Mouse (Mus musculus) embryonic facial prominence, embryonic 10.5 days (tissue): ENCODE measurements at regions not wholly inside any gene's neighbourhood (a gene's known extent, or its start where the extent isn't known, plus 50 kb on each side); places are given as distances from the start of the nearest gene placed in this dataset.

Experiments
- DNase-seq: peaks from one replicate; pipeline ENCODE4 v3.0.0-alpha.2; 2017; ENCODE audit warnings: low spot score
- H3K27ac ChIP-seq: fragments of 300-500 bp; sonication (generic); replicated peaks from 2 replicates; pipeline ENCODE4 v1.5.1; 2016; ENCODE audit warnings: mild to moderate bottlenecking
- H3K27me3 ChIP-seq: fragments of 300-500 bp; sonication (generic); replicated peaks from 2 replicates; pipeline ENCODE4 v1.6.1; 2016; ENCODE audit warnings: low read depth, mild to moderate bottlenecking; ENCODE audit not compliant: poor library complexity, severe bottlenecking
- H3K36me3 ChIP-seq: fragments of 300-500 bp; sonication (generic); replicated peaks from 2 replicates; pipeline ENCODE4 v1.6.1; 2016; ENCODE audit warnings: mild to moderate bottlenecking, moderate library complexity
- H3K4me1 ChIP-seq: fragments of 300-500 bp; sonication (generic); 2 replicates; pipeline ENCODE4 v1.6.1; 2016
- H3K4me3 ChIP-seq: fragments of 300-500 bp; sonication (generic); 2 replicates; pipeline ENCODE4 v1.5.1; 2016; ENCODE audit warnings: mild to moderate bottlenecking, moderate library complexity
- H3K9me3 ChIP-seq: fragments of 300-500 bp; sonication (generic); 2 replicates; pipeline ENCODE4 v1.6.1; 2016; ENCODE audit warnings: mild to moderate bottlenecking
- WGBS: fragments of 180-500 bp; shearing (Covaris S2); methylation state at CpG from one replicate; pipeline ENCODE4 v1.1.7; 2016; 5-methylcytosine and 5-hydroxymethylcytosine counted together

DNA sequence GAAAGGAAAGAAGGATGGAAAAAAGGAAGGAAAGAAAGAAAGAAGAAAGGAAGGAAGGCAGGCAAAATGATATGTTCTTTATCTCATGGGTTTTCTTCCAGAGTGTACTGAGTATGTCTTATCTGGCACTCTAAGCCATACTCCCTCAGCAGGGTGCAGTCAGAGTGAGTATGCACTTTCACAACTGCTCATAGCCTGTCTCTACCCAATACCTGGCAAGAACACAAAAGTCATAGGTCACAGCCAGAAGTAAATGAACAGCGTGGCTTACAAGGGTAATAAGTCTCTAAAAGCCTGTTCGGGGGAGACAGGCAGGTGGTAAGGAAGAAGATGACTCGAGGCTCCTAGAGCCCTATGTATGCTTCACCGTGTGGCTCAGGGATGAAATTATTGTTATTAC, 587.9 kb downstream of the Tmem182 start:
- H3K27ac ChIP-seq, result no peak overlapping the region
- no peak for DNase-seq
- no peaks in the 10 kb centered on the region for H3K27me3 ChIP-seq
- peaks cover 29% of the 10 kb centered on the region for H3K4me1 ChIP-seq
- no peaks in the 10 kb centered on the region for H3K36me3 ChIP-seq
- H3K9me3 ChIP-seq, result no peaks in the 10 kb centered on the region
- no peak overlapping the region for H3K4me3 ChIP-seq
- WGBS, result 86% methylated on average over 4 of the region's 4 CpGs

DNA sequence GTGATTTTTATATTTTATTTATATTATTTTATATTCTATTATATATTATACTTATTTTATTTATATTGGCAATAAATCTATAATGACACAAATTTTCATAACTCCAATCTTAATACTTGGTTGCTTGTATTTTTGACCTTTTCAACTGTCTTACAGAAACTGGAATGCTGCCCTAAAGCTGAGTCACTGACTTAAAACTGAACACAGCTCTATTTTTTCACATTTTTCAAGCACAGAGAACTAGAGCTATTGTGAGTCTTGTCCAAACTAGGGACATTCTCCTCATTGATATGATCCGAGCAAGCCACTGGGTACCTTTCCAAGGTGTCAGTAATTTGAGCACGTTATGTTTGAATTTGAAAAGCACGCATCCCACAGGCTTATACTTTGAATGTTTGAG, 589.7 kb downstream of the Tmem182 start:
- no peaks in the 10 kb centered on the region for H3K27me3 ChIP-seq
- no peak overlapping the region for H3K4me3 ChIP-seq
- no peak for DNase-seq
- WGBS, result 88% methylated on average over 3 of the region's 3 CpGs
- no peaks in the 10 kb centered on the region for H3K36me3 ChIP-seq
- peaks cover 11% of the 10 kb centered on the region for H3K4me1 ChIP-seq
- no peaks in the 10 kb centered on the region for H3K9me3 ChIP-seq
- H3K27ac ChIP-seq, result no peak overlapping the region

- DNase-seq, result no peak
- H3K9me3 ChIP-seq, result no peaks in the 10 kb centered on the region
- no peaks in the 10 kb centered on the region for H3K27me3 ChIP-seq
- 88% methylated on average over 5 of the region's 5 CpGs for WGBS
- H3K4me1 ChIP-seq, result no peaks in the 10 kb centered on the region
- H3K27ac ChIP-seq, result no peak overlapping the region
- no peak overlapping the region for H3K4me3 ChIP-seq
- H3K36me3 ChIP-seq, result no peaks in the 10 kb centered on the region
These were observed 605.1 kb downstream of the Tmem182 start for GRCm38 (mm10) chr1:41410533-41410932.

DNA sequence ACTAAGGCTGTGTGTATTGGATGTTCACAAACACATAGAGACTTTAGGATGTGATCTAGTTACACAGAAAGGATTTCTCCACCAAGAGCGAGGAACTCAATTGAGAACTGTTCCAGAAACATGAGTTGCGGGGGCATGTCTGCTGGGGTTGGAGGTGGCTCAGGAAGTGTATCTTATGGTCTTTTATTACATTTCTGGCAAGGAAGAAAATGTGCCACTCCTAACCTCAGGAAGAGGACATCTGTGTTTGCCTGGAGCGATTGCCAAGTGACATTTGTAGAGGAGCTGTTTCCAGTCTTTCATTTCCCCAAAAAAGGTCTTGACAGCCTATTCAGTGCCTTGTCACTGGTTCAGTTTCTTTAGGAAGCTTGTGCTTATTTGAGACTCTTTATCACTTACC, 606.2 kb downstream of the Tmem182 start:
- Histone ChIP-seq H3K4me3 (no peak overlapping the region), H3K27ac (no peak overlapping the region), H3K4me1 (no peaks in the 10 kb centered on the region), H3K27me3 (no peaks in the 10 kb centered on the region), H3K36me3 (no peaks in the 10 kb centered on the region), H3K9me3 (no peaks in the 10 kb centered on the region)
- 89% methylated on average over 3 of the region's 3 CpGs for WGBS
- no peak for DNase-seq

DNA sequence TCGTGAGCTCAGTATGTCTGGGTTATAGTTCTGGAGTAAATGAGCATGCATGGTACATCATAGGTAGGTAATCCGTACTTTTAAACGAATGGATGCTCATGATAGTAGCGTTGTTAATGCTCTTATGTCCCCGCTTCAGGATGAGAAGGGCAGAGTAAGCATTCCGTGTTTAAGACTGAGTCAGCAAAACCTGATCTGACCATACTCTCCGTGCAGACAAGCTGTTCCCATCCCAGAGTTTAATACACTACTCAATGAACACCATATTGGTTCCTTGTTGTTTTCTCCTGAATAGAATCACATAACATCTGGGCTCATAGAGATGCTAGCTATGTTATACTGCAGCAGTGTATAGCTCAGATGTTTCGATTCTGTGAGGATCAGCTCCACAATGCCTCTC, 606.7 kb downstream of the Tmem182 start:
- H3K27ac ChIP-seq, result no peak overlapping the region
- WGBS, result 91% methylated on average over 8 of the region's 8 CpGs
- no peaks in the 10 kb centered on the region for H3K4me1 ChIP-seq
- H3K27me3 ChIP-seq, result no peaks in the 10 kb centered on the region
- no peaks in the 10 kb centered on the region for H3K9me3 ChIP-seq
- no peak overlapping the region for H3K4me3 ChIP-seq
- no peak for DNase-seq
- H3K36me3 ChIP-seq, result no peaks in the 10 kb centered on the region

DNA sequence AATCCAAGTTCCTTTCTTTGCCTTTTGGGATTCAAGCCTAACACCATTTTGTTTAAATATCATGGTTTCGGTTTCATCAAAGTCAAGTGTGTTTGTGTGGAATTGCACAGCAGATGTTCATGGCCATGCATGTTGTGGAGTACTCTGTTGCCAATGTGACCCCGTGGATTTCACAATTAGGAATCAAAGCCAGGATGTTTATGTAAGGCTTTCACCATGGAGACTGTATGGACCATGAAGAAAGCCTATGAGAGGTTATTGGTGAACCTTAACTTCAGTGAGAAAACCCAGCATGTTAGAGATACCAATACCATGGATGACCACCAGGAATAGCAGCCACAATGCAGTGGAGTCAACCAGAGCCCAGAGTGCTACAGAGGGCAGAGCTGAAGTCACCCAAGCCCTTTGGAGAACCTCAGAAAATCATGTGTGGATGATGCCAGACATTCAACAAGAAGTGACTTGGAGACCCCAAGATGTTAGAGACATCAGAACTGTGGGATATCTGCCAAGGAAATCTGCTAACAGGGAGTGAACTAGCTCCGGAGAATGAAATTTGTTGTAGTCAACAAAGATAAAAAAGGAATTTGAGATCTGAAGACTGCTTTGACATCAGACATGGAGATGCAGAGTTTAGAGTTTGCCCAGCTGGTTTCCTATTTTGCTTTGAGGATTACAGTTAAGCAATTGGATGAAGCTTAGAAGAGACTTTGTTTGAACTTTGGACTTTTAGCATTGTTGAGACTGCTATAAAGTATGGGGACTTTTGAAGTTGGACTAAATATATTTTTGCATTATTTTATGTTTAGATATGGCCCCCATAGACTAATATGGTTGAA, 615.3 kb downstream of the Tmem182 start:
- H3K27ac ChIP-seq, result no peak overlapping the region
- no peaks in the 10 kb centered on the region for H3K27me3 ChIP-seq
- no peak for DNase-seq
- H3K4me3 ChIP-seq, result no peak overlapping the region
- no peaks in the 10 kb centered on the region for H3K4me1 ChIP-seq
- H3K36me3 ChIP-seq, result no peaks in the 10 kb centered on the region
- WGBS, result 88% methylated on average over 3 of the region's 3 CpGs
- H3K9me3 ChIP-seq, result no peaks in the 10 kb centered on the region

- no peak for DNase-seq
- no peak overlapping the region for H3K27ac ChIP-seq
- 87% methylated on average over 6 of the region's 6 CpGs for WGBS
- H3K4me3 ChIP-seq, result no peak overlapping the region
- 0 out of 2 replicates have a peak, but pooled peaks cover 4% of the 10 kb centered on the region for H3K4me1 ChIP-seq
- H3K9me3 ChIP-seq, result no peaks in the 10 kb centered on the region
- no peaks in the 10 kb centered on the region for H3K27me3 ChIP-seq
- H3K36me3 ChIP-seq, result no peaks in the 10 kb centered on the region
These were observed 622.5 kb downstream of the Tmem182 start for GRCm38 (mm10) chr1:41427853-41428252.

- DNase-seq, result no peak
- H3K4me1 ChIP-seq, result 0 out of 2 replicates have a peak, but pooled peaks cover 4% of the 10 kb centered on the region
- no peak overlapping the region for H3K4me3 ChIP-seq
- no peaks in the 10 kb centered on the region for H3K9me3 ChIP-seq
- 58% methylated on average over 7 of the region's 7 CpGs for WGBS
- H3K27me3 ChIP-seq, result no peaks in the 10 kb centered on the region
- H3K36me3 ChIP-seq, result no peaks in the 10 kb centered on the region
- no peak overlapping the region for H3K27ac ChIP-seq
These were observed 625.8 kb downstream of the Tmem182 start for GRCm38 (mm10) chr1:41431127-41431690.

DNA sequence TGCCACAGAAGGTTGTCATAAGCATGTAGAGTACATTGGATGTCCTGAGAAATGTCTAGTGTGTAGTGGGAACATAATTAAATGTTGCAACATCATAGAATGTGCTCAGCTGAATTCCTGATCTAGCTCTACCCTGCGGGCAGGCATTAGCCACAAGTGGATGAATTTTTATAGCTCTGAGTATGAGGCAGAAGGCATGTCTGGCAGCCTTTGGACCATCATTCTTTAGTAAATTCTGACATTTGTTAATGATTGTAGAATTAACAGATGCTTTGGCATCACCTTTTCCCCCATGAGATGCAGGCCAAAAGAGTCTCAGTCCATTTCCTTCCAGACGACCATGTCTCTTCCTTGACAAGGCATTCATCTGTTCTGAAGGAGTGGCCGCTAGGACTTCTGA, 630.0 kb downstream of the Tmem182 start:
- Histone ChIP-seq H3K27me3 (no peaks in the 10 kb centered on the region), H3K4me3 (no peak overlapping the region), H3K4me1 (0 out of 2 replicates have a peak, but pooled peaks cover 4% of the 10 kb centered on the region), H3K27ac (no peak overlapping the region), H3K36me3 (no peaks in the 10 kb centered on the region), H3K9me3 (no peaks in the 10 kb centered on the region)
- DNase-seq, result no peak
- WGBS, result 88% methylated on average over 3 of the region's 3 CpGs

GRCm38 (mm10) chr1:41449972-41450371, 644.6 kb downstream of the Tmem182 start:
- H3K36me3 ChIP-seq, result no peaks in the 10 kb centered on the region
- H3K4me1 ChIP-seq, result no peaks in the 10 kb centered on the region
- DNase-seq, result no peak
- H3K9me3 ChIP-seq, result no peaks in the 10 kb centered on the region
- no peak overlapping the region for H3K27ac ChIP-seq
- H3K4me3 ChIP-seq, result no peak overlapping the region
- H3K27me3 ChIP-seq, result no peaks in the 10 kb centered on the region
